Mouse (Mus musculus) left cerebral cortex, postnatal 36 days (tissue): ENCODE data around the gene Zbtb25. TPM values are rescaled to one million over a fixed set of nuclear protein-coding genes. Genes with fewer than 3 reads are reported as not detected.

Experiments used
- DNase-seq, 2 experiments: peaks; one replicate each; pipeline ENCODE4 v3.0.0; 2021 to 2022; ENCODE audit warnings: low spot score in 2 of 2, mixed read lengths in 1 of 2
- intact Hi-C: fragments of 180-260 bp; cut with DNase I; formaldehyde crosslinking; loops from one replicate; pipeline ENCODE4 v1.15.1; 2025
- total RNA-seq, 2 experiments: library from RNA; stranded (reverse); gene quantifications; 2 replicates each; pipeline ENCODE4 v1.2.3; 2021

Zbtb25 gene
- total RNA-seq, 2 experiments from 2014 or later = 17.8 to 19.6 TPM

- intact Hi-C loops = loop anchor here (10.0 kb wide), 2 partner anchors 216 to 1846 kb away; partner anchors contain the start of gene Gphn
- no peak for DNase-seq
These were observed 9.2 kb upstream of the Zbtb25 start for GRCm38 (mm10) chr12:76378556-76378955.

- DNase-seq = no peak
- intact Hi-C loops = loop anchor here (10.0 kb wide), 2 partner anchors 217 to 1847 kb away; partner anchors contain the start of gene Gphn
These were observed 8.3 kb upstream of the Zbtb25 start for GRCm38 (mm10) chr12:76377726-76378125.

DNA sequence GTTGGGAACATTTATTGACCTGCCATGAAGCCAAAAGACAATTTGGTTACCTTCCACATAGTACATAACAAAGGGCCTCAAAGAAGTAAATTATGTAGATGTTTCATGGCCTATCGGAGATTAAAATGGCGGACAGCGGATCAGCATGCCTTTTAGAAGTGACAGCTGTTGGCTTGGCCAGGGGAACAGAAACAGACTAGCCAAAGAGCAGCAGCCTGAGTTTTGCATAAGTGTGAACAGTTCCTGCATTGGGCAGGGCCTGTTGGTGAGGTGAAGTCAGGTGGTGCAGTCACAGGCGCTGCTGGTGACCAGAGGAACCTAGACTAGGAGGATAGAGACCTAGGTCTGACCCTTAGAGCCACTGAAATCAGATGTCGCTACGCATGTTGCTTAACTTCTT, 7.7 kb upstream of the Zbtb25 start:
- DNase-seq = no peak
- intact Hi-C loops = loop anchor here (10.0 kb wide), 2 partner anchors 218 to 1848 kb away; partner anchors contain the start of gene Gphn

DNA sequence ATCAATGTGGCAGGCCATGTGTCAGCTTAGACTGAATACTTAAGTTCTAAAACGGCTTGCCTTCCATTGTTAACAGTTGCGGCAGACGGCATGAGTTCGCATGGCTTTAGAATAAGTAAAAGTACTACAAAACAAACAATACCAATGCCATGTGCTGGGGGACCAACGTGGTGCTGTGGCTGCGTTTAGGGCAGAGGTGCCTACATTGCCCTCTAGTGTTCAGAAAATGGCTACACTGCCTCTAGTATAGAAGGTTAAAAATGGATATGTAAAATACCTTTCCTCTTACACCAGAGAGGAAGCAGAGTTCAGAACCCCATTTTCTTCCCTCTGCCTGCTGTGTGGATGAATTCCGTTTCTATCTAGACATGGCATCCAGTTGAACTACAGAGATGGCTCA, 7.2 kb upstream of the Zbtb25 start:
- intact Hi-C loops = loop anchor here (10.0 kb wide), 2 partner anchors 218 to 1848 kb away; partner anchors contain the start of gene Gphn
- DNase-seq = no peak

- no peak for DNase-seq
- intact Hi-C loops = loop anchor here (10.0 kb wide), 2 partner anchors 219 to 1849 kb away; partner anchors contain the start of gene Gphn
These were observed 6.1 kb upstream of the Zbtb25 start for GRCm38 (mm10) chr12:76375506-76375905.

GRCm38 (mm10) chr12:76374911-76375310, 5.5 kb upstream of the Zbtb25 start:
- intact Hi-C loops = loop anchor here (10.0 kb wide), 2 partner anchors 220 to 1850 kb away; partner anchors contain the start of gene Gphn
- DNase-seq = no peak

DNA sequence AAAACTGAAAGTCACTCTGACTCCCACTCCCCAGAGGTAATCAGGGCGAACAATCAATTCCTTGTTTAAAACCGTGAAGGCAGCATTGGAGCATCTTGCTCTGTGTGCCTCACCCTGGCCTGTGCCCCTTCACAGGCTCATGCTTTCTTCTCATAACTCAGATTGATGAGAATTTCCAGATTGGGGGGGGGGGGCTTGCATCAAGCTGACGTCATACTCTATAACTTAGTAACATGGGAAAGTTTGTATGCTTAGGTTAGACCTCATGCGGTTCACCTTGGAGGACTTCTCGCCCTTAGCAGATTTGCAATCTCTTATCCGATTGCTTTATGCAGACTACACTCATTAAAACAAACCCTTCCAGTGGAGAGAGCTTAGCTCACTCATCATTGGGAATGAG, 4.6 kb upstream of the Zbtb25 start:
- DNase-seq = no peak
- intact Hi-C loops = loop anchor here (10.0 kb wide), 2 partner anchors 221 to 1851 kb away; partner anchors contain the start of gene Gphn

- intact Hi-C loops = loop anchor here (10.0 kb wide), 2 partner anchors 222 to 1852 kb away; partner anchors contain the start of gene Gphn
- DNase-seq = no peak
These were observed 3.7 kb upstream of the Zbtb25 start for GRCm38 (mm10) chr12:76372881-76373818.

DNA sequence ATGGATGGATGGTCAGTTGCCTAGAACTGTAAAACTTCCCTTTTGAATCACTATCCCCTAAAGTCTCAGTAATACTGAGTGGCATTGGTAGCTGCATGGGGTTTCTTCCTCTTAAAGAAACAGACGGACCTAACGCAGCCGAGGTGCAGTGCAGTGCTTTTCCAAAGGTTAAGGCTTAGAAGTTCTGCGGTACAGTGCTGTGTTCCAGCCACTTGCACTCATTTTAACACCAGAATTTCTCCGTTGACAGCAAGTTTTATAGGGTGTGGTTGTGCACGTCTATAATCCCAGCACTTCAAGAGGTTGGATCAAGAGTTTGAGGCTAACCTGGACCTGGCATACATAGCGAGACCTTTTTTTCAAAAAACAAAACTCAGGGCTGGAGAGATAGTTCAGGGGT, 2.6 kb upstream of the Zbtb25 start:
- intact Hi-C loops = loop anchor here (10.0 kb wide), 2 partner anchors 223 to 1853 kb away; partner anchors contain the start of gene Gphn
- DNase-seq = no peak

GRCm38 (mm10) chr12:76370831-76371571, 1.6 kb upstream of the Zbtb25 start:
- peak; percentile 66 to 79 for DNase-seq
- intact Hi-C loops = loop anchor here (1.0 to 10.0 kb wide), 3 partner anchors 32 to 1854 kb away; partner anchors contain the start of gene Gphn

DNA sequence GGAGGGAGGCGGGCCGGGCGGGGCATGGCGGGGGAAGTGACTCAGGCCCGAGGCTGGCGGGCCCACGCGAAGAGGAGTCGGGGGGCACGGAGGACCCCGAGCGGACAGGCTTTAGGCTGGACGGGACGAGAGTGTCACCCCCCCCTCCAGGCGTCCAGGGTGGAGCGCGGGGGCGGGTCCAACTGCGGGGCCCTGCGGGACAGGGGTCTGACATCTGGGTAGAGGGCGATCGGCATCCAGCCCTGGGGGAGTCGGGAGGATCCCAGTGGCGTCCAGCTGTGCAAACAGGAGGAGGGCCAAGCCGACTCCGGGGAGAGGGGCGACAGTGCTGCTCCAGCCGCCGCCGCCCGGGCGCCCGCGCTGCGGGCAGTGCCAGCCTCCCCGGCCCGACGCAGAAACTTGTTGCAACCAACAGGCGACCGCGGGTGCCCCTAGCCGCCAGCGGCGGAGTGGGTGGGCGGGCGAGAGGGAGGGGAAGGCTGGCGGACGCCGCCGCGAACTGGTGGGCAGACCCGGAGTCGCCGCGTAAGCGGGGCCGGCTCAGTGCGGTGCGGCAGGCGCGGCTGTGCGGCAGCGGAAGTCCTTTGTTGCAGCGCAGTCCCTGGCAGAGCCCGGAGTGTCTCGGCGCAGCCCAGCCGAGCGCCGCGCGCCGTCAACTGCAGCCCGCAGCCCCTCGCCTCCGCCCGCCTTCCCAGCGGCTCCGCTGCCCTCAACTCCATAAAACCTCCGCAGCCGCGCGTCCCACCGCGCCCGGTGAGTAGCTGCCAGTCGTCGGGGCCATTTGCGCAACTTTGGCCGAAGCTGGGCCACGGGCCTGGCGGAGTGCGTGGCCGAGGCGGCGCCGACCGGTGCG, 802 bp upstream of the Zbtb25 start, which contains the start of gene Zbtb1:
Gene Zbtb1 (plus strand): TSS at position 289 of the 853 bp plus-strand sequence.
- DNase-seq = peak; percentile 83 to 88
- intact Hi-C loops = loop anchor here (1.0 to 10.0 kb wide), 5 partner anchors 33 to 1855 kb away; partner anchors contain the start of genes Gphn and Sptb

GRCm38 (mm10) chr12:76368790-76369205, 604 bp downstream of the Zbtb25 start:
- intact Hi-C loops = loop anchor here (2.0 to 10.0 kb wide), 2 partner anchors 96 to 346 kb away; partner anchors contain the start of gene Sptb
- no peak for DNase-seq

- intact Hi-C loops = loop anchor here (2.0 to 10.0 kb wide), 2 partner anchors 97 to 347 kb away; partner anchors contain the start of gene Sptb
These were observed 1.1 kb downstream of the Zbtb25 start for GRCm38 (mm10) chr12:76368201-76368789.

DNA sequence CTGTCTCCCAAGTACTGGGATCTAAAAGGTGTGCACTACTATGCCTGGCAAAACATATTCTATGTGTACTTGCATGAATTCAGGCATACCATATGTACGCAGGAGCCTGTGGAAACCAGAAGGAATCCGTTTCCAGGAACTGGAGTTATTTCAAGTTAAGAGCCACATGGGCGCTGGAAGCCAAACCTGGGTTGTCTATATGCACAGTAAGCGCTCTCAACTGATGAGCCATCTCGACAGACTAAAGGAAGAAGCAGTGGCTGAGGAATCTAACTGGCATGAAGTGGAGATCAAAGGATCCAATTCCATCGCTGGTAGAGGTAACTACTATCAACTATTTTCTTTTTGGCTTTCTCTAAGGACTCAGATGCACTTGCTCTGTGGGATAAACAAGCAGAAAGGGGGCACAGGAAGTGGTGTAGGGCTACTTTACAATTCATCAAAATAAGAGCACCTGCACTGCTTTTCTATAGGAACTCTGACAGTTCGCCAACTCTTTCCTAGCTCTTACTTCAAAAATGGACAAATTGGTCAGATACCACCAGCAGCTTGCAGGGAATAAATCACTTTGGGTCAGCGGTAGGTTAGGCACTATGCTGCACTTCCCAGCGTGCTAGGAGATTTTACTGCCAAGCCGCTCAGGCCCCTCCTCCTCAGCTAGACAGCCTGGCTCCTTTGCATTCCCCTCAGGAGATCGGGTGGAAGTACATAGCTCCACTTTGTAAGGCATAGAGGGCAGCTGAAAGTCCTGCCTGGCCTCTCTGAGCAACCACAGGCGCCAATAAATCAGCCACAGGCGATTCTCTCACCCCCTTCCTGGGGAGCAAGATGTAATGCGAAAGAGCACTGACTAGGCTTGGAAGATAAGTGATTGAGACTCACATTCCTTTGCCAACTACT, 2.1 kb downstream of the Zbtb25 start:
- intact Hi-C loops = loop anchor here (10.0 kb wide), 1 partner anchor 347 kb away; the partner anchor contains the start of gene Sptb
- DNase-seq = no peak

More at GRCm38 (mm10) chr12:76368201-76368789, 1.1 kb downstream of the Zbtb25 start:
- DNase-seq = no peak

- intact Hi-C loops = loop anchor here (10.0 kb wide), 1 partner anchor 349 kb away; the partner anchor contains the start of gene Sptb
- no peak for DNase-seq
These were observed 3.1 kb downstream of the Zbtb25 start for GRCm38 (mm10) chr12:76366276-76366675.

DNA sequence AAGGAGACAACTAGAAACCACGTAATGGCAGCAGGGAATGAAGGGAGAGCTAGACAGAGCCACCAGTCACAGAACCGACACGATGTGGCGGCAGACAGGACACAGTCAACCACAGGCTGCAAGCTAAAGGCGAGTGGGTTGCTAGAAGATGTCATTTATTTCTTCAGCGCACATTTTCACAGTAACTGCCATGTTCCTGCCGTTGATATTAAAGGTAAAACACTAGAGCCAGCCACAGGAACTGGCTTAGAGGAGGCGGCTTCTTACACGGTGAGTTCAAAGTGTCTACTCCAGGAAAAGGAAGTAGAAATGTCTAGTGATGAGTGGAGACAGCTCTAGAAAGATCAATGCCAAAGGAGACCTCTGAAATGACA, 7.1 kb downstream of the Zbtb25 start:
- no peak for DNase-seq

More for the DNA sequence above, 7.1 kb downstream of the Zbtb25 start:
- intact Hi-C loops = loop anchor here (10.0 kb wide), 1 partner anchor 353 kb away; the partner anchor contains the start of gene Sptb
